Mouse (Mus musculus): Measurements from ENCODE around the gene Susd1. TPM values are rescaled to one million over a fixed set of nuclear protein-coding genes. Genes with fewer than 3 reads are reported as not detected.
A peak's percentile ranks its signal among the peaks of the same experiment; 100 is the strongest.

Gene Susd1
- polyA plus RNA-seq (2014; fragmentation: Nextera tagmentation; extraction: Ambion mirVana), result 0.84 and 3.0 TPM in 2 replicates

DNA sequence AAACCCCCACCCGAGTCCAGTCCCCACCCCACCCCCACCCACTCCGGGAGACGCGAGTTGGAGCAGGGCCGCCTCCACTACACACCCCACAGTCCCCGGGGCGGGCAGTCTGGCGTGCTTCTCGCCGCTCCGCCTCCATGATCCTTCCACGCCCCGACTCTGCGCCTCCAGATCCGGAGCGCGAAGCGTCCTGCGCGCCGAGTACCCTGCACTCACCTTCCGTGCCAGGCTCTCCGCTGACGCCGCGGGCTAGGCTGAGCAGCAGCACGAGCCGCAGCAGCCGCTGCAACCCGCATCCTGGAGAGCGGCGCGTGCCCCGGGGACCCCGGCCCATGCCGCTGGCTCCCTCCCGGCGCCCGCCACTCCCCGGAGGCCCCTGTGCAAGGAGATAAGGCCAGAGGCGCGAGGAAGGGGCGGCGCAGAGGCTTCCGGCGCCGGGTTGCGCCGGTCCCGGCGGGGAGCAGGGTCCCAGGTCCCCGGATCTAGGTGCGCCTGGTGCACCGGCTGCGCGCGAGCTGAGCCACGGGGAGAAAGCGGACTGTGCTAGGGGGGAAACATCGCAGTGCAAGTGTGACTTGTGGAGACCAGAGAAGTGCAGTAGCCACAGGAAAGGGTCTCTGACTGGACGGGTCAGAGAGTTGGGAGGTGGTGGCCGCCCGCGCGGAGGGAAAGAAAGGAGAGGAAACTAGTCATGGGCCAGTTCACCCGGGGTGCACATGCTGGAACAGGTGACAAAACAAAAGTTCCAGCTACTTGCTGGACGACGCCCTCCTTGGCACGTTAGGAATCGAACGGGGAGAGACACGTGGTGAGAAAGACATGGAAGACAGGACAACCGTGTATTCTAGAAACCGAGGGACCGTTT lies at the start of gene Susd1:
Gene Susd1, minus strand, starts transcription at position 644 of the 865 bp plus-strand sequence.
- peak; percentile 74 for ATAC-seq (replicated peaks; ENCODE audit: insufficient number of reproducible peaks, low FRiP score, low TSS enrichment, low read depth)
- 1% methylated on average over 65 of the region's 75 CpGs for WGBS
- DNase-seq (ENCODE audit: low spot score), result peak; percentile 71
- H3K27ac ChIP-seq (replicated peaks; ENCODE audit: low read depth, low read length), result no peak within 1 kb of the TSS
- H3K4me2 ChIP-seq (ENCODE audit: low read depth, low read length), result peak within 1 kb of the TSS; percentile 100
- H3K9me3 ChIP-seq (replicated peaks; ENCODE audit: control insufficient read depth, low read length), result no peaks in the 10 kb centered on the region
- peak within 1 kb of the TSS; percentile 77 for H3K9ac ChIP-seq (replicated peaks; ENCODE audit: low read length)
- peak within 1 kb of the TSS; percentile 54 for H3K4me3 ChIP-seq (ENCODE audit: low read depth, low read length)
- no peaks in the 10 kb centered on the region; the same call in 1 of the 2 replicates for H3K4me1 ChIP-seq (ENCODE audit: control insufficient read depth, insufficient read depth, low read length)
- H3K36me3 ChIP-seq (replicated peaks; ENCODE audit: control insufficient read depth, insufficient read depth, low read depth, low read length), result no peaks in the 10 kb centered on the region
- peaks cover 8% of the 10 kb centered on the region for H3K27me3 ChIP-seq (ENCODE audit: control insufficient read depth, insufficient read depth, low read length)

DNA sequence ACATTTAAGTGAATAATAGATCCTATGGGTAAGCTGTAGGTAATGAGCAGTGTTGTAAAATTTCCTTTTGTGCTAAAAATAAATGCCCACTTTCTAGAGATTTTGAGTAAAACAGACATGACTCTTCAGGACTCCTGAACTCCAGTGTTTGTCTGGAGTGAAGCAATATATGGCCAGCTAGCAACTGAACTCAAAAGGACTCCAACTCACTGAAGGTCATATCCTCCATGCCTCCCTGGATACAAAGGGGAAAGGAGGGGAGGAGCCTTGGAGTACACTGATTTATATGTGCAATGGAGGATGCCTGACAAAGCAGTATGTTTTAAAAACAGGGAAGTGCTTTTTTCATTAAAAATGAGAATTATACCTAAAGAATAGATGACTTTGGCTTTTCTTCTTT lies 32.9 kb upstream of the Susd1 start:
- no peak overlapping the region for H3K27ac ChIP-seq (replicated peaks; ENCODE audit: low read depth, low read length)
- DNase-seq (ENCODE audit: low spot score), result no peak
- H3K9me3 ChIP-seq (replicated peaks; ENCODE audit: control insufficient read depth, low read length), result no peaks in the 10 kb centered on the region
- H3K27me3 ChIP-seq (ENCODE audit: control insufficient read depth, insufficient read depth, low read length), result no peaks in the 10 kb centered on the region
- H3K4me2 ChIP-seq (ENCODE audit: low read depth, low read length), result no peak overlapping the region
- no peaks in the 10 kb centered on the region for H3K4me1 ChIP-seq (ENCODE audit: control insufficient read depth, insufficient read depth, low read length)
- no peak overlapping the region for H3K9ac ChIP-seq (replicated peaks; ENCODE audit: low read length)
- ATAC-seq (replicated peaks; ENCODE audit: insufficient number of reproducible peaks, low FRiP score, low TSS enrichment, low read depth), result no peak
- H3K4me3 ChIP-seq (ENCODE audit: low read depth, low read length), result no peak overlapping the region
- no peaks in the 10 kb centered on the region for H3K36me3 ChIP-seq (replicated peaks; ENCODE audit: control insufficient read depth, insufficient read depth, low read depth, low read length)

- Histone ChIP-seq H3K9ac (replicated peaks; ENCODE audit: low read length) (no peak overlapping the region), H3K4me1 (ENCODE audit: control insufficient read depth, insufficient read depth, low read length) (no peaks in the 10 kb centered on the region), H3K4me3 (ENCODE audit: low read depth, low read length) (no peak overlapping the region), H3K27ac (replicated peaks; ENCODE audit: low read depth, low read length) (no peak overlapping the region), H3K36me3 (replicated peaks; ENCODE audit: control insufficient read depth, insufficient read depth, low read depth, low read length) (no peaks in the 10 kb centered on the region), H3K4me2 (ENCODE audit: low read depth, low read length) (no peak overlapping the region), H3K9me3 (replicated peaks; ENCODE audit: control insufficient read depth, low read length) (no peaks in the 10 kb centered on the region), H3K27me3 (ENCODE audit: control insufficient read depth, insufficient read depth, low read length) (no peaks in the 10 kb centered on the region)
- no peak for DNase-seq (ENCODE audit: low spot score)
- 68% methylated on average over 2 of the region's 2 CpGs for WGBS
- ATAC-seq (replicated peaks; ENCODE audit: insufficient number of reproducible peaks, low FRiP score, low TSS enrichment, low read depth), result no peak
Measured at GRCm38 (mm10) chr4:59465449-59465848, 27.0 kb upstream of the Susd1 start.

DNA sequence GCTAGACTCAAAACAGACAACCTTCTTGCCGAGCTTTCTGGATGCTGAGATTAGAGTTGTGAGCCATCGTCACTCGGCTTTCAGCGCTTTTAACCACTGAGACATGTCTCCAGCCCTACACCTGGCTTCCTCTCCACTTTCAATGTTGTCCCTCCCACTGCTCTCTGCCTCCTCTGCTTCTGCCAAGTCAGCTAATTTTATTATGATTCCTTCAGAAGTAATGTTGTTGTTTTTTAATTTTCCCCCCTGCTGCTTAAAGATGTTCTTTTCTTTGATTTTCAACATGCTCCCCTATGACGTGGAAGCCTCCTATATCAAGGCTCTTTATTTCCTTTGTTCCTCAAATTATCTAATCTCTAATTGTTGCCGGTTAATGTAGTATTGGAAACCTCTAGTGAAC lies 26.2 kb upstream of the Susd1 start:
- no peaks in the 10 kb centered on the region for H3K27me3 ChIP-seq (ENCODE audit: control insufficient read depth, insufficient read depth, low read length)
- no peaks in the 10 kb centered on the region for H3K36me3 ChIP-seq (replicated peaks; ENCODE audit: control insufficient read depth, insufficient read depth, low read depth, low read length)
- H3K27ac ChIP-seq (replicated peaks; ENCODE audit: low read depth, low read length), result no peak overlapping the region
- H3K4me2 ChIP-seq (ENCODE audit: low read depth, low read length), result no peak overlapping the region
- H3K4me3 ChIP-seq (ENCODE audit: low read depth, low read length), result no peak overlapping the region
- ATAC-seq (replicated peaks; ENCODE audit: insufficient number of reproducible peaks, low FRiP score, low TSS enrichment, low read depth) (no peak), DNase-seq (ENCODE audit: low spot score) (no peak)
- H3K9me3 ChIP-seq (replicated peaks; ENCODE audit: control insufficient read depth, low read length), result no peaks in the 10 kb centered on the region
- no peaks in the 10 kb centered on the region for H3K4me1 ChIP-seq (ENCODE audit: control insufficient read depth, insufficient read depth, low read length)
- no peak overlapping the region for H3K9ac ChIP-seq (replicated peaks; ENCODE audit: low read length)
- WGBS, result 85% methylated on average over 6 of the region's 6 CpGs

DNA sequence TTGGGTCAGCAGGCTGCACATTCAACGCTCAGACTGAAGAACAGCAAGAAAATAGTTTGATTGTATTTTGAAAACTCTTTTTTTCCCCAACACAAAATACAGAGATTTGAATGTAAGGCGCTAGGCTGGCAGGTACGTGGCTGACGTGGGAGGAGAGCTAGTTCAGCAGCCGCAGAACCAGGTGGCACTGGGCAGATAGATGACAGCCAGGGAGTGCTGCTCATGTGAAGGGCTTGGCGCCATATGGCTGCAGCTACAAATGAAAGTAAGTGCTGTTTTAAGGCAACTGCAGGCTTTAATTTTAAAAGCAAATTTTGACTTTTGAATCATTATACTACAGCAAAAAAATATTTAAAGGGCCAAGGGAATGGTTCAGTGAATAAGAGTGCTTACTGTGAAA lies 24.1 kb upstream of the Susd1 start:
- H3K9ac ChIP-seq (replicated peaks; ENCODE audit: low read length), result no peak overlapping the region
- no peak for DNase-seq (ENCODE audit: low spot score)
- no peaks in the 10 kb centered on the region for H3K27me3 ChIP-seq (ENCODE audit: control insufficient read depth, insufficient read depth, low read length)

DNA sequence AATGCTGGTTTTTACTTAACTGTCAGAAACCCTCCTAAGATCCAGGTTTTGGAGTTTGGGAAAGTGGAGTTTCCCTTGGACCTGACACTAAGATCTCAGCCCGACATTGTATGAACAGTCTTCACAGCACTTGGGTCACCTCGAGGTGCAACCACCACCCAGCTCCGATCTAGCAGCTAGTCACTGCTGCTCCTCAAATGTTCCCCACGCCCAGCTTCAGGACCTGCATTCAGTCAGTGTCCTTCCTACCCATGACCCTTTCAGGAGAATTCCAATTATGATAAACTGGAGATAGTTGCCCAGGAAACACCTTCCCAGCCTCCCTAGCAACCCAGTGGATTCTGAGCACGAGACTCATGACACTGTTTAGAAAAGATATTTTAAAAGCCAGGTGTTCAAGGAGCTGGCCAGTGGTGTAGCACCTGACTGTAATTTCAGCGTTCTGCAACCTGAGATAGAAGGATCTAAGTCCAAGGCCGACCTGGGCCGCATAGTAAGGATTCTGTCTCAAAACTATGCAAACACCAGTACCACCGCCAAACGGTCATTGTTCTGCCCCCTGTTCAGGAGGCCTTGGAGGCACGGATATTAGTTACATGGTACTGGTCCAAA lies 22.8 kb upstream of the Susd1 start:
- ATAC-seq (replicated peaks; ENCODE audit: insufficient number of reproducible peaks, low FRiP score, low TSS enrichment, low read depth), result no peak
- Histone ChIP-seq H3K9ac (replicated peaks; ENCODE audit: low read length) (no peak overlapping the region), H3K4me2 (ENCODE audit: low read depth, low read length) (no peak overlapping the region), H3K36me3 (replicated peaks; ENCODE audit: control insufficient read depth, insufficient read depth, low read depth, low read length) (no peaks in the 10 kb centered on the region), H3K9me3 (replicated peaks; ENCODE audit: control insufficient read depth, low read length) (no peaks in the 10 kb centered on the region), H3K4me1 (ENCODE audit: control insufficient read depth, insufficient read depth, low read length) (no peaks in the 10 kb centered on the region), H3K27me3 (ENCODE audit: control insufficient read depth, insufficient read depth, low read length) (no peaks in the 10 kb centered on the region), H3K27ac (replicated peaks; ENCODE audit: low read depth, low read length) (no peak overlapping the region), H3K4me3 (ENCODE audit: low read depth, low read length) (no peak overlapping the region)
- DNase-seq (ENCODE audit: low spot score), result no peak
- 86% methylated on average over 11 of the region's 11 CpGs for WGBS

More for the DNA sequence above, 24.1 kb upstream of the Susd1 start:
- WGBS, result 81% methylated on average over 6 of the region's 6 CpGs
- Histone ChIP-seq H3K9me3 (replicated peaks; ENCODE audit: control insufficient read depth, low read length) (no peaks in the 10 kb centered on the region), H3K4me3 (ENCODE audit: low read depth, low read length) (no peak overlapping the region), H3K36me3 (replicated peaks; ENCODE audit: control insufficient read depth, insufficient read depth, low read depth, low read length) (no peaks in the 10 kb centered on the region), H3K27ac (replicated peaks; ENCODE audit: low read depth, low read length) (no peak overlapping the region), H3K4me2 (ENCODE audit: low read depth, low read length) (no peak overlapping the region), H3K4me1 (ENCODE audit: control insufficient read depth, insufficient read depth, low read length) (no peaks in the 10 kb centered on the region)
- no peak for ATAC-seq (replicated peaks; ENCODE audit: insufficient number of reproducible peaks, low FRiP score, low TSS enrichment, low read depth)

DNA sequence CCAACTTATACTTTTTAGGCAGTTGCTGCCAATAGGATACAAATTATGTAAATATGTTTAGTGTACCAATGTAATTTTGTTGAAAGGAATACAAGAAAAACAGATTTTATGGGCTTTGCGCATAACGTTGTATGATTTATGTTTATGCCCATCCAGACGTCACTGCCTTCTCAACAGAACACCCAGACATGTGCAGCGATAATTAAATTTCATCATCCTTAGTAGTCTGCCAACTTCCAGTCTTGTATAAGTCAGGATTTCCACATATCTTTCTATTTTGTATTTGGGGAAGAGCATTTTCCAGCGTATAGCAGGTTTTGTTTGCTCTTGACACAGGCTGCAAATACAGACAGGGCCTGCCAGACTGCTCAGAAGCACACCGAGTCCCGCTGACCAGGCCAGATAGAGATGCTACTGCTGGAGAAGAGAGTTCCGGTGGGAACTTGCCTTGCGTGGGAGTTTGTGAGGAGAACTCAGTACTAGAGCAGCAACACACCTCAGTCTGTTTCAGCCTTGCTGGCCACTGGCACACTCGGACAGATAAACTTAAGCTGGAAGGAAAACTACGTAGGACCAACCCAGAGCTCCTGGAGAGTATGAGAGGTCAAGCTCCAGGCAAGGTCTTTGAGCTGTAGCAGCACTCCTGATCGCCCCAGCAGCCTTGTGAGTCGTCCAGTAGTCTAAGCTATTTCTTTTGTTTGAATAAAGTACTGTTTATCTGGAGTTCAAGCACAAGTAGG lies 21.0 kb upstream of the Susd1 start:
- no peaks in the 10 kb centered on the region for H3K9me3 ChIP-seq (replicated peaks; ENCODE audit: control insufficient read depth, low read length)
- no peak overlapping the region for H3K27ac ChIP-seq (replicated peaks; ENCODE audit: low read depth, low read length)
- ATAC-seq (replicated peaks; ENCODE audit: insufficient number of reproducible peaks, low FRiP score, low TSS enrichment, low read depth) (no peak), DNase-seq (ENCODE audit: low spot score) (no peak)
- H3K9ac ChIP-seq (replicated peaks; ENCODE audit: low read length), result no peak overlapping the region
- H3K4me2 ChIP-seq (ENCODE audit: low read depth, low read length), result no peak overlapping the region
- WGBS, result 86% methylated on average over 13 of the region's 13 CpGs
- no peak overlapping the region for H3K4me3 ChIP-seq (ENCODE audit: low read depth, low read length)
- H3K27me3 ChIP-seq (ENCODE audit: control insufficient read depth, insufficient read depth, low read length), result no peaks in the 10 kb centered on the region
- H3K36me3 ChIP-seq (replicated peaks; ENCODE audit: control insufficient read depth, insufficient read depth, low read depth, low read length), result no peaks in the 10 kb centered on the region
- no peaks in the 10 kb centered on the region for H3K4me1 ChIP-seq (ENCODE audit: control insufficient read depth, insufficient read depth, low read length)

GRCm38 (mm10) chr4:59457941-59458340 lies 19.5 kb upstream of the Susd1 start:
- no peaks in the 10 kb centered on the region for H3K27me3 ChIP-seq (ENCODE audit: control insufficient read depth, insufficient read depth, low read length)
- no peak for ATAC-seq (replicated peaks; ENCODE audit: insufficient number of reproducible peaks, low FRiP score, low TSS enrichment, low read depth)
- no peak overlapping the region for H3K4me3 ChIP-seq (ENCODE audit: low read depth, low read length)
- peak; percentile 20 for DNase-seq (ENCODE audit: low spot score)
- H3K27ac ChIP-seq (replicated peaks; ENCODE audit: low read depth, low read length), result no peak overlapping the region
- no peaks in the 10 kb centered on the region for H3K9me3 ChIP-seq (replicated peaks; ENCODE audit: control insufficient read depth, low read length)
- WGBS, result 43% methylated on average over 9 of the region's 9 CpGs
- no peak overlapping the region for H3K9ac ChIP-seq (replicated peaks; ENCODE audit: low read length)
- no peak overlapping the region for H3K4me2 ChIP-seq (ENCODE audit: low read depth, low read length)
- no peaks in the 10 kb centered on the region for H3K4me1 ChIP-seq (ENCODE audit: control insufficient read depth, insufficient read depth, low read length)
- H3K36me3 ChIP-seq (replicated peaks; ENCODE audit: control insufficient read depth, insufficient read depth, low read depth, low read length), result no peaks in the 10 kb centered on the region

Data from embryonic facial prominence, embryonic 11.5 days (tissue).